Mouse (Mus musculus): Measurements from ENCODE around the gene Frmd7.

DNA sequence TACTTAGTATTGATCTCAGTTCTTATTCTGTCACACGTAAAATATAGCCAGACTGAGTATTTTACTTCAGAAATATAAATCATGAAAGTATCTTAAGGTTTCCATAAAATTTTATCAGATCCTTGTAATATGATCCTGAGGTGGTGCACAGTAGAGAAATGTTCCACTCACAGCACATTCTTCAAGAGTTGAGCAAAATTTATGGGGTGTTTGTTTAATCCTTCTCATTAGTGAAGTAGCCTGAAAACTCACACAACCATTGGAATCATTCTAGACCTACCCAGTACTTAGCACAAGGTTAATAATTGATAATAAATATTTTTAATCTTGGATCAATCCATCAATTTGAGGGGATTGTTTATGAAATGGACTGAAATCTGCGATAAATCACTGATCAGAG, 78.7 kb downstream of the Frmd7 start:
- TF ChIP-seq CTCF (IDR thresholded peaks at IDR 0.05; ENCODE audit: insufficient read depth, low read depth, low read length), result no peak
- TF ChIP-seq POLR2A (IDR thresholded peaks at IDR 0.05; ENCODE audit: insufficient read depth, low read depth, low read length), result no peak
